Mouse (Mus musculus): ENCODE measurements around the gene Gm8024.
"Not testable (repeated sequence)": the region's sequence is repeated elsewhere in the genome, so short reads cannot be mapped to it uniquely, and the experiment has no call there.

Gene Gm8024

GRCm38 (mm10) chr14:42524182-42524581 lies at the start of gene Gm8024:
Gm8024 (minus strand) TSS chr14:42524282.
- not testable (repeated sequence) for DNase-seq (ENCODE audit: low spot score)

GRCm38 (mm10) chr14:42543170-42543701 lies 19.2 kb upstream of the Gm8024 start:
- DNase-seq (ENCODE audit: low spot score): peak; percentile 49

- DNase-seq (ENCODE audit: low spot score): not testable (repeated sequence)
Measured at GRCm38 (mm10) chr14:42542316-42543169, 18.5 kb upstream of the Gm8024 start.

- DNase-seq (ENCODE audit: low spot score): not testable (repeated sequence)
Measured at GRCm38 (mm10) chr14:42502249-42502648, 21.8 kb downstream of the Gm8024 start, which contains the start of gene Gm8020. Gm8020 (minus strand) TSS chr14:42502349.

All from testis, postnatal 10 days (tissue).